Comparison of ENCODE assay signal across 13 mouse cellular contexts in genomic region chr8:81865664-81866063, GRCm38 (mm10).
A peak's percentile ranks its signal among the peaks of the same experiment; 100 is the strongest.
DNase-seq lines count a peak whose midpoint lies in the region; ATAC-seq lines count a peak whose summit lies in the region.
"Had no signal": no experiment of that assay in that cellular context is flagged by ENCODE, and none has a peak within 500 bp of the region (broad histone marks: within the 10 kb centered on the region; RNA-seq: fewer than 3 reads in every experiment).

No protein-coding gene starts in this region.

- no peak overlapping the region for H3K4me2 ChIP-seq in heart, embryonic 11.5 days
- H3K4me2 ChIP-seq in lung, embryonic 15.5 days = no peak overlapping the region
- H3K4me2 ChIP-seq: embryonic facial prominence, embryonic 15.5 days; liver, embryonic 15.5 days had no signal

- 0 out of 2 replicates have a peak, but pooled peaks cover 5% of the 10 kb centered on the region for H3K4me1 ChIP-seq in heart, embryonic 11.5 days (ENCODE audit: control insufficient read depth, insufficient read depth, low read length)
- no peaks in the 10 kb centered on the region for H3K4me1 ChIP-seq in lung, embryonic 15.5 days
- H3K4me1 ChIP-seq: embryonic facial prominence, embryonic 15.5 days; liver, embryonic 15.5 days had no signal

- ATAC-seq in heart, embryonic 11.5 days (replicated peaks; ENCODE audit: insufficient number of reproducible peaks, low FRiP score, low TSS enrichment) = no peak
- peak; percentile 80; the same call in 1 of the 2 replicates for ATAC-seq in lung, embryonic 15.5 days (ENCODE audit: borderline replicate concordance, extremely low read depth, low FRiP score, low TSS enrichment)
- no peak for ATAC-seq in frontal cortex, adult (ENCODE audit: low TSS enrichment)
- no peak for ATAC-seq in erythroblast, adult 5-6 weeks (replicated peaks; ENCODE audit: low FRiP score, poor library complexity, severe bottlenecking)
- ATAC-seq: hindbrain, embryonic 16.5 days had no signal

- WGBS in heart, embryonic 11.5 days (ENCODE audit: insufficient replicate concordance) = 43% methylated on average over 3 of the region's 3 CpGs
- 34% methylated on average over 3 of the region's 3 CpGs for WGBS in lung, embryonic 15.5 days

- no peak overlapping the region for H3K4me3 ChIP-seq in heart, embryonic 11.5 days (ENCODE audit: low read depth, low read length)
- H3K4me3 ChIP-seq in lung, embryonic 15.5 days = no peak overlapping the region
- H3K4me3 ChIP-seq: embryonic facial prominence, embryonic 15.5 days; liver, embryonic 15.5 days had no signal

- peak; percentile 13 for DNase-seq in adrenal gland, postnatal 14 days
- DNase-seq in adrenal gland, adult 18-20 months (ENCODE audit: low spot score in 2 of 2) = no peak
- DNase-seq in 3T3-L1 (ENCODE audit: low read depth, low spot score) = peak; percentile 88
- DNase-seq in cerebellum, postnatal 36 days = no peak
- DNase-seq: B cell, adult 2 months; cerebellum, adult 2 months had no signal

- no peaks in the 10 kb centered on the region for H3K27me3 ChIP-seq in heart, embryonic 11.5 days (ENCODE audit: control insufficient read depth, insufficient read depth, low read length)
- no peaks in the 10 kb centered on the region for H3K27me3 ChIP-seq in lung, embryonic 15.5 days
- H3K27me3 ChIP-seq: embryonic facial prominence, embryonic 15.5 days; liver, embryonic 15.5 days had no signal

- H3K27ac ChIP-seq in heart, embryonic 11.5 days (ENCODE audit: low read depth, low read length) = peak overlapping the region; percentile 68
- H3K27ac ChIP-seq in lung, embryonic 15.5 days = peak overlapping the region; percentile 67
- H3K27ac ChIP-seq: embryonic facial prominence, embryonic 15.5 days; liver, embryonic 15.5 days had no signal

- H3K36me3 ChIP-seq in heart, embryonic 11.5 days (ENCODE audit: control insufficient read depth, insufficient read depth, low read length) = no peaks in the 10 kb centered on the region
- H3K36me3 ChIP-seq in lung, embryonic 15.5 days = no peaks in the 10 kb centered on the region
- H3K36me3 ChIP-seq: embryonic facial prominence, embryonic 15.5 days; liver, embryonic 15.5 days had no signal

- no peaks in the 10 kb centered on the region for H3K9me3 ChIP-seq in heart, embryonic 11.5 days (replicated peaks; ENCODE audit: control insufficient read depth, low read length)
- no peaks in the 10 kb centered on the region for H3K9me3 ChIP-seq in lung, embryonic 15.5 days
- H3K9me3 ChIP-seq: embryonic facial prominence, embryonic 15.5 days; liver, embryonic 15.5 days had no signal

- no peak overlapping the region for H3K9ac ChIP-seq in heart, embryonic 11.5 days (ENCODE audit: low read depth, low read length)
- H3K9ac ChIP-seq in lung, embryonic 15.5 days = no peak overlapping the region
- H3K9ac ChIP-seq: embryonic facial prominence, embryonic 15.5 days; liver, embryonic 15.5 days had no signal

Comparison
In these comparisons a context has a peak if more than half of its experiments do, and no peak if none do; other contexts are left out.
1. DNase-seq: peak in adrenal gland, postnatal 14 days (single experiment) and 3T3-L1 (single experiment); none in adrenal gland, adult 18-20 months (0 of 2) and cerebellum, postnatal 36 days (0 of 2).